Comparison of ENCODE assay signal across 37 mouse cellular contexts in genomic region chr4:155606825-155607224, GRCm38 (mm10). TPM values are rescaled to one million over a fixed set of nuclear protein-coding genes. Genes with fewer than 3 reads are reported as not detected.
"Had no signal": no experiment of that assay in that cellular context is flagged by ENCODE, and none has a peak within 500 bp of the region (broad histone marks: within the 10 kb centered on the region; RNA-seq: fewer than 3 reads in every experiment).

No protein-coding gene starts in this region.

- H3K4me2 ChIP-seq: heart, embryonic 11.5 days; heart, embryonic 13.5 days; heart, embryonic 15.5 days; hindbrain, embryonic 12.5 days; hindbrain, embryonic 14.5 days; intestine, embryonic 15.5 days; limb, embryonic 12.5 days; liver, embryonic 12.5 days had no signal

- DNase-seq: gastrocnemius, adult 2 months; gastrocnemius, postnatal 10 days; gastrocnemius, postnatal 25 days; heart, adult 2 months; heart, postnatal 14 days; heart, postnatal 4 days; kidney, adult 18-20 months; kidney, postnatal 10 days; kidney, postnatal 36 days; liver had no signal

- H3K27ac ChIP-seq: gastrocnemius, adult 2 months; heart, adult 2 months; heart, embryonic 13.5 days; heart, embryonic 15.5 days; hindbrain, embryonic 10.5 days; hindbrain, embryonic 12.5 days; hindbrain, embryonic 14.5 days; intestine, embryonic 15.5 days; layer of hippocampus, adult 2 months; left cerebral cortex, adult 2 months; limb, embryonic 10.5 days; limb, embryonic 12.5 days; liver, embryonic 12.5 days; liver, embryonic 14.5 days had no signal

- H3K4me3 ChIP-seq: gastrocnemius, adult 2 months; heart, adult 2 months; heart, embryonic 13.5 days; heart, embryonic 15.5 days; hindbrain, embryonic 10.5 days; hindbrain, embryonic 12.5 days; intestine, embryonic 15.5 days; layer of hippocampus, adult 2 months; left cerebral cortex, adult 2 months; limb, embryonic 10.5 days; limb, embryonic 12.5 days; liver, embryonic 12.5 days had no signal

- H3K27me3 ChIP-seq: heart, embryonic 13.5 days; heart, embryonic 15.5 days; hindbrain, embryonic 12.5 days; intestine, embryonic 15.5 days; limb, embryonic 12.5 days; liver, embryonic 12.5 days had no signal

- ATAC-seq: forebrain, embryonic 16.5 days; hindbrain, embryonic 16.5 days; inflammation-experienced regulatory T-cells, adult 6 months; intestine, embryonic 15.5 days; intestine, postnatal 0 days; liver, embryonic 12.5 days had no signal

- H3K9ac ChIP-seq: heart, embryonic 13.5 days; heart, embryonic 15.5 days; hindbrain, embryonic 12.5 days; hindbrain, embryonic 14.5 days; intestine, embryonic 15.5 days; limb, embryonic 12.5 days; liver, embryonic 12.5 days; liver, embryonic 14.5 days had no signal

- H3K9me3 ChIP-seq: heart, embryonic 13.5 days; heart, embryonic 15.5 days; hindbrain, embryonic 10.5 days; hindbrain, embryonic 12.5 days; intestine, embryonic 15.5 days; limb, embryonic 10.5 days; limb, embryonic 12.5 days; liver, embryonic 12.5 days had no signal

- H3K4me1 ChIP-seq: intestine, embryonic 15.5 days had no signal

RNA-seq across cellular contexts. Expression of gene Gm10563, which starts 38.4 kb away (rescaled TPM):
- total RNA-seq: gastrocnemius, adult 2 months; gastrocnemius, postnatal 10 days; gastrocnemius, postnatal 25 days; gastrocnemius, postnatal 4 days; granulocyte monocyte progenitor cell, adult 5-6 weeks; heart, adult 2 months; heart, postnatal 14 days; heart, postnatal 4 days; layer of hippocampus, adult 2 months; layer of hippocampus, postnatal 10 days; layer of hippocampus, postnatal 25 days; left cerebral cortex, adult 2 months; left cerebral cortex, postnatal 14 days; left cerebral cortex, postnatal 36 days had no signal
- polyA plus RNA-seq: forebrain, embryonic 16.5 days; frontal cortex, adult 2 months; heart, adult 2 months; heart, embryonic 11.5 days; heart, embryonic 13.5 days; heart, embryonic 15.5 days; heart, postnatal 0 days; hindbrain, embryonic 10.5 days; hindbrain, embryonic 12.5 days; hindbrain, embryonic 14.5 days; hindbrain, embryonic 16.5 days; intestine, embryonic 15.5 days; intestine, postnatal 0 days; limb, embryonic 10.5 days; limb, embryonic 12.5 days; limb, embryonic 14.5 days; liver, embryonic 12.5 days; liver, embryonic 14.5 days; liver, embryonic 16.5 days had no signal

RNA-seq across cellular contexts. Expression of gene Mmp23, which starts 46.4 kb away (rescaled TPM):
- total RNA-seq: granulocyte monocyte progenitor cell, adult 5-6 weeks had no signal
- polyA plus RNA-seq: inflammation-experienced regulatory T-cells, adult 6 months had no signal
